Mouse (Mus musculus): Measurements from ENCODE around the gene Adamts2. TPM values are rescaled to one million over a fixed set of nuclear protein-coding genes. Genes with fewer than 3 reads are reported as not detected.
A peak's percentile ranks its signal among the peaks of the same experiment; 100 is the strongest.

The Adamts2 gene
- polyA plus RNA-seq, 1 experiment from 2014 or later: 29.4 TPM

DNA sequence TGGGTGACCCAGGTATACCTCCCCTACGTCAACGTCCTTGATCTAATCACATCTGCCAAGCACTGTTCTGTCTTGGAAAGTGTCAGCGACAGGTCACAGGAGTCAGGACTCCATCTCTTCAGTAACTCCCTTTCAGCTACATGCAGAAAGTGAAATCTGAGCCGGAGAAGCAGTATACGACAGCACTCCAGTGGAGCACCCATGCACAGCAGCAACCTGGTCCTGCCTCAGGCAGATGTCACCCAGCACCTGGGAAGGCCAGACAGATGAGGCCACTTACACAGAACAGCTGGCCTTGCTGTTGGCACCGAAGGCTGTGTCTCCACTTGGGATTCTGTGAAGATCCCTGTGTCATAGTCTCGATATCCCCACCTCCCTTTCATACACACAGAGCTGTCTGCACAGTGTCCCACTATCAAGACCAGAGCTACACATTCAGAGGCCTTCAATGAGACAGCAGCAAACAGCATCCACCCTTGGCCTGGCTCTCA, 70.0 kb downstream of the Adamts2 start:
- H3K27me3 ChIP-seq (replicated peaks; ENCODE audit: insufficient read depth, low read length): no peaks in the 10 kb centered on the region
- no peaks in the 10 kb centered on the region for H3K36me3 ChIP-seq (ENCODE audit: insufficient read depth, low read length)
- no peak overlapping the region for H3K4me3 ChIP-seq (ENCODE audit: low read depth, low read length)
- WGBS: 65% methylated on average over 7 of the region's 7 CpGs
- no peak overlapping the region for H3K27ac ChIP-seq (ENCODE audit: low read length)
- TF ChIP-seq CTCF (IDR thresholded peaks at IDR 0.05): no peak
- no peak for TF ChIP-seq EP300 (IDR thresholded peaks at IDR 0.05)
- DNase-seq (ENCODE audit: low spot score) (no peak), ATAC-seq (no peak)
- no peaks in the 10 kb centered on the region for H3K9me3 ChIP-seq (ENCODE audit: low read length)
- no peak overlapping the region for H3K9ac ChIP-seq (replicated peaks; ENCODE audit: low read depth)
- no peaks in the 10 kb centered on the region; the same call in 1 of the 2 replicates for H3K4me1 ChIP-seq (ENCODE audit: insufficient read depth, low read depth, low read length)
- no peak overlapping the region for H3K4me2 ChIP-seq (replicated peaks; ENCODE audit: low read depth, low read length)

DNA sequence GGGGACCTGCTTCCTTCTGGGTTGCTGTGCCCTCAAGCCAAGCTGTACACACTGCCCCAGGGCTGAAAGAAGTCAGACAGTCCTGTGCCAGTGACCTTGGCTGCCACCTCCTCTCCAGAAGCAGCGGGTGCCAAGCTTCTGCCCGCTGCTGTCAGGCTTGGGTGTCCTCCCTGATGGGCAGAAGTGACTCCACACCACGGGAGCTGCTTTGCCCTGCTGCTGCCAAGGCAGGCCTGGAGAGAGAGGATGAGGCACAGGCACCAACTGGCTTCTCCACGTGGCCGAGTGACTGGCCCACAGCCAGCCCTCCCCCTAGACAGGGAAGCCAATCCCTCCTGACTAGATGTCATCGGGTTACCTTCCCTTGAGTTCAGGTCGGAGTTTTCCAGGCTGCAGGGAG, 71.0 kb downstream of the Adamts2 start:
- TF ChIP-seq CTCF (IDR thresholded peaks at IDR 0.05) (no peak), EP300 (IDR thresholded peaks at IDR 0.05) (no peak)
- Histone ChIP-seq H3K27ac (ENCODE audit: low read length) (no peak overlapping the region), H3K4me1 (ENCODE audit: insufficient read depth, low read depth, low read length) (no peaks in the 10 kb centered on the region; the same call in 1 of the 2 replicates), H3K27me3 (replicated peaks; ENCODE audit: insufficient read depth, low read length) (no peaks in the 10 kb centered on the region), H3K9me3 (ENCODE audit: low read length) (no peaks in the 10 kb centered on the region), H3K4me3 (ENCODE audit: low read depth, low read length) (no peak overlapping the region), H3K4me2 (replicated peaks; ENCODE audit: low read depth, low read length) (no peak overlapping the region), H3K9ac (replicated peaks; ENCODE audit: low read depth) (no peak overlapping the region), H3K36me3 (ENCODE audit: insufficient read depth, low read length) (no peaks in the 10 kb centered on the region)
- 30% methylated on average over 7 of the region's 7 CpGs for WGBS
- ATAC-seq (no peak), DNase-seq (ENCODE audit: low spot score) (no peak)

DNA sequence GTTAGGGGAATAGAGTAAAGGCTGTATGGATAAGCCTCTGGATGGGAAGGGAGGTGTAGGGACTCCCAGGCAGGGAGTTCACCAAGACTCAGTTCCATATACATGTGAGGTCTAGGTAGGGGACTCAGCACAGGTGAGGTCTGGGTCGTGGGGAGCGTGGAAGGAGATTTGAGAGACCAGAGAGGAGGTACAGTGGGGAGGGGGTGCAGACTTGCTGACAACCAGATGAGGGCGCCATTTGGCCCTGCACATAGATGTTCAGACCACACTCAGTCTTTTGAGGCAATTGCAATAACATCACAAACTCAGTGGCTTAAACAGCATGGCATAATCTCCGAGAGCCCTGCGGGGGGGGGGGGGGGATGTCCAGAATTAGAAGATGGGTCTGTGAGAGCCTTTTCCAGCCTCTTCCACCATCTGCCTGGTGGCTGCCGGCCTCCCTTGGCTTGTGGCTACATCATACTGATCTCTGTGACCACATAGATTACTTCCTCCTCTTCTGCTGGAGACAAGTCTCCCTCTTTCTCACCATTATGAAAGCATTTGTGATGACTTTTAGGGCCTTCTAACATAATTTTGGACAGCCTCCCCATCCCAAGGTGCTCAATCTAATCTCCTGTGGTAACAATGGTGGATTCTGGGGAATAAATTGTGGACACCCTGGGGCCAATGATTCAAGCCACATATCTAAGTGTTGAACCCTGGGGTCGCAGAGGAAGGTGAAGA, 71.8 kb downstream of the Adamts2 start:
- DNase-seq (ENCODE audit: low spot score) (peak; percentile 29), ATAC-seq (no peak)
- Histone ChIP-seq H3K4me3 (ENCODE audit: low read depth, low read length) (no peak overlapping the region), H3K27ac (ENCODE audit: low read length) (peak overlapping the region; percentile 51; the same call in 1 of the 2 replicates), H3K9me3 (ENCODE audit: low read length) (no peaks in the 10 kb centered on the region), H3K9ac (replicated peaks; ENCODE audit: low read depth) (no peak overlapping the region), H3K4me2 (replicated peaks; ENCODE audit: low read depth, low read length) (no peak overlapping the region), H3K27me3 (replicated peaks; ENCODE audit: insufficient read depth, low read length) (no peaks in the 10 kb centered on the region), H3K36me3 (ENCODE audit: insufficient read depth, low read length) (no peaks in the 10 kb centered on the region), H3K4me1 (ENCODE audit: insufficient read depth, low read depth, low read length) (no peaks in the 10 kb centered on the region; the same call in 1 of the 2 replicates)
- 62% methylated on average over 6 of the region's 7 CpGs for WGBS
- TF ChIP-seq CTCF (IDR thresholded peaks at IDR 0.05) (peak; percentile 53), EP300 (IDR thresholded peaks at IDR 0.05) (no peak)

DNA sequence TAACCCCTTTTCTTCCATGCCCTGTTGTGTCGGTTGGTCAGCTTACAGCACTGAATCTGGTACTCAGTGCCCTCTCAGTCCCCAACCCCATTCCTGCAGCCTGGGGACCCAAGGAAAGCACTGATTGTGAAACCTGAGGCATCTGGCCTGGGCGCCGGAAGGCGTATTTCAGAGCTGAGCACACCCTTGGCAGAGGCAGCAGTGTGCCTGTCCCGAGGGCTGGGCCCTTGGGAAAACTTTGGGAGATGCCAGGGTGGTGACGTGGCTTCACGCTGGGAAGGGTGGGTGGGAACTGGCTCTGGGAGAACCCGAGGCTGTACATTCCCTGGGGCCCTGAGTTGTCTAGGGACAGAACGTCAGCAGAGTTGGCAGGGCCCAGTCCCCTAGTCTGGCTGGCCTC, 72.5 kb downstream of the Adamts2 start:
- 47% methylated on average over 8 of the region's 9 CpGs for WGBS
- TF ChIP-seq EP300 (IDR thresholded peaks at IDR 0.05) (peak; percentile 49; the same call in 1 of the 2 replicates), CTCF (IDR thresholded peaks at IDR 0.05) (no peak)
- Histone ChIP-seq H3K9ac (replicated peaks; ENCODE audit: low read depth) (no peak overlapping the region), H3K36me3 (ENCODE audit: insufficient read depth, low read length) (no peaks in the 10 kb centered on the region), H3K27me3 (replicated peaks; ENCODE audit: insufficient read depth, low read length) (no peaks in the 10 kb centered on the region), H3K9me3 (ENCODE audit: low read length) (no peaks in the 10 kb centered on the region), H3K4me1 (ENCODE audit: insufficient read depth, low read depth, low read length) (no peaks in the 10 kb centered on the region; the same call in 1 of the 2 replicates), H3K27ac (ENCODE audit: low read length) (peak overlapping the region; percentile 51; the same call in 1 of the 2 replicates), H3K4me2 (replicated peaks; ENCODE audit: low read depth, low read length) (no peak overlapping the region), H3K4me3 (ENCODE audit: low read depth, low read length) (no peak overlapping the region)
- DNase-seq (ENCODE audit: low spot score): peak; percentile 82
- peak; percentile 82 for ATAC-seq

DNA sequence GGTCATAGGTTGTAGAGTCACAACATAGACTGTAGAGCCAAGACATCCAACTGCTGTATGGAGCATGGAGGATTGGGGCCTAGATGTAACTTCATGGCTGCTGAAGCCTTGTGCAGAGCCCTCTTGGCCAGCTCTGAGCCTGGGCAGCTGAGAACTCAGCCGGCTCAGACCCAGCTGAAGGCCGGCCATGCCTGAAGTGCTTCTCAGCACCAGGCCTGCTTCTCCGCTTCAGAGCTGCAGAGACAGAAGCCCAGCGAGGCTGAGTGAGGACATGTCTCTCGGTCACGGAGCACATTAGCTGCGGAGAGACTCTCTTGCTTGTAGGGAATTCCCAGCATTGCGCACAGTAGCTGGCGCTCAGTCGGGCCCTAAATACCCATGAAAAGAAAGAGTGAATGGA, 76.8 kb downstream of the Adamts2 start:
- H3K9ac ChIP-seq (replicated peaks; ENCODE audit: low read depth): no peak overlapping the region
- H3K27me3 ChIP-seq (replicated peaks; ENCODE audit: insufficient read depth, low read length): no peaks in the 10 kb centered on the region
- ATAC-seq (no peak), DNase-seq (ENCODE audit: low spot score) (no peak)
- no peaks in the 10 kb centered on the region for H3K36me3 ChIP-seq (ENCODE audit: insufficient read depth, low read length)
- H3K4me1 ChIP-seq (ENCODE audit: insufficient read depth, low read depth, low read length): no peaks in the 10 kb centered on the region
- H3K4me2 ChIP-seq (replicated peaks; ENCODE audit: low read depth, low read length): no peak overlapping the region
- TF ChIP-seq EP300 (IDR thresholded peaks at IDR 0.05) (no peak), CTCF (IDR thresholded peaks at IDR 0.05) (no peak)
- H3K9me3 ChIP-seq (ENCODE audit: low read length): no peaks in the 10 kb centered on the region
- H3K4me3 ChIP-seq (ENCODE audit: low read depth, low read length): no peak overlapping the region
- no peak overlapping the region for H3K27ac ChIP-seq (ENCODE audit: low read length)
- WGBS: 92% methylated on average over 10 of the region's 10 CpGs

DNA sequence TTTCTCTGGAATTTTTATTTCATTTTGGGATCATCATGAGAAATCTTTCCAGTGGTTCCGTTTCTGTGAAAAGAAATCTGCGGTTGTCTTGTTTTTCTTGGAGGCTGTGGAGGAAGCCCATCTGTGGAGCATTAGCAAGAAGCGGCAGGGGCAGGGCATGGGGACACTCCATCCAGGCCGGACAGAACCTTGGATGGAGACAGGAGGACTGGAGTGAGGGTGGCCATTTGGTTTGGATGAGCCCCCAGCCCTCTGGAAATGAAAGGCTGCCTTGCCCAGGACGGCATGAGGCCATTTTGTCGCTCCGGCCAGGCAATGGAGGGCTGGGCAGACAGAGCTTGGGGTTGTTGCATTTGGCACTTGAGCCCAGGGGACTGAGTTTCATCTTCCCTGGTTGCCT, 80.1 kb downstream of the Adamts2 start:
- no peak overlapping the region for H3K9ac ChIP-seq (replicated peaks; ENCODE audit: low read depth)
- no peak overlapping the region for H3K4me3 ChIP-seq (ENCODE audit: low read depth, low read length)
- ATAC-seq: no peak
- WGBS: 92% methylated on average over 7 of the region's 7 CpGs
- no peak for DNase-seq (ENCODE audit: low spot score)
- no peak overlapping the region for H3K4me2 ChIP-seq (replicated peaks; ENCODE audit: low read depth, low read length)
- no peaks in the 10 kb centered on the region for H3K27me3 ChIP-seq (replicated peaks; ENCODE audit: insufficient read depth, low read length)
- H3K9me3 ChIP-seq (ENCODE audit: low read length): no peaks in the 10 kb centered on the region
- H3K4me1 ChIP-seq (ENCODE audit: insufficient read depth, low read depth, low read length): no peaks in the 10 kb centered on the region
- TF ChIP-seq EP300 (IDR thresholded peaks at IDR 0.05): no peak
- TF ChIP-seq CTCF (IDR thresholded peaks at IDR 0.05): no peak
- no peak overlapping the region for H3K27ac ChIP-seq (ENCODE audit: low read length)
- H3K36me3 ChIP-seq (ENCODE audit: insufficient read depth, low read length): no peaks in the 10 kb centered on the region

Measured in lung, postnatal 0 days (tissue).